Mouse (Mus musculus): ENCODE results near the gene Ap2s1. TPM values are rescaled to one million over a fixed set of nuclear protein-coding genes. Genes with fewer than 3 reads are reported as not detected.
"Not testable (repeated sequence)": the region's sequence is repeated elsewhere in the genome, so short reads cannot be mapped to it uniquely, and the experiment has no call there.

The Ap2s1 gene
- 100 to 1,000 TPM; 127 to 129 TPM for total RNA-seq (2021)

DNA sequence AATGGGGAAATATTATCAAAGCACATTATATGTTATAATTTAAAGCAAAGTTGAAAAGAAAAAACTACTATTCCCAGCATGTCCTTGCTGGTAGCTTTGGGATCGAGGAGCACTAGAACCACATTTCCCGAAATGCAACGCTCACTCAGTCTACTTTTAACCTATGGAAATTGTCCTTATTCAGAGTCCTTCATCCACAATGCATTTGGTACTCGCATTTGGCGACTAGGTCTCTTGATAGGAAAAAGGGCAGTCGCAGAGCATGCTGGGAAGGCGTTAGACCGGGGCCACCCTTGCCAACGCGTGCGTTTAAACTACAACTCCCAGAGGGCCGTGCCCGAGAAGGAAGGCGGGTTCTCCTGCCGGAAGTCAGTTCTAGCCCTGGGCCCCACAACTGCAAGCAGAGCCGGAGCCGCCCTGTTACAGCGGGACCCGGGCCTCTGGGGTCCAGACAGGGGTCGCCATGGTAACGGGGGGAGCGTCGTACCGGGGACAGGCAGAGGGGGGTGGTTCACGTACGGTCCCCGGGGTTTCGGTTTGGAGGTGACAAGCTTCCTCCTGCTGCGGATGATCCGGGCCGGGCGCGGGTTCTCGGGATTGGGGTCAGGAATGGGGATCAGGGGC, at the start of gene Ap2s1:
Gene Ap2s1 (plus strand): TSS at position 338 of the 624 bp plus-strand sequence.
- peak; percentile 97 for DNase-seq

DNA sequence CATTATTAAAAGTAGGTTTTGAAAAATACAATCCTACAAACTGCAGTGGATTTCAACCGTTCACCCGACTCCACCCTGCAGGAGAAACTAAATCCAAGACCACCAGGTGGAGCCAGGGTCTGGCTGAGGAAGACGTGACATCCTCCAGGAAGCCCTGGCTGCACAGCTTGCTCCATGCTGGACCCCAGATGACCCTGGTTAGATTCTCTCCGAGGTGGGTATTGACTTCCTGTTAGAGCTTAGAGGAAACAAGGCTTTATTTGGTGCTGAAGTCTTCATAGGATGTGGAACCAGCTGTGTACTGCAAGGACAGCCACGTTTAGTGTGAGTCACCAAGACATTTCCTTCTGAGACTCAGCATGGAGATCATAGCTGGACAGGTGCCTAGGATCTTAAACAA, 49.0 kb upstream of the Ap2s1 start:
- DNase-seq, result peak; percentile 49

DNA sequence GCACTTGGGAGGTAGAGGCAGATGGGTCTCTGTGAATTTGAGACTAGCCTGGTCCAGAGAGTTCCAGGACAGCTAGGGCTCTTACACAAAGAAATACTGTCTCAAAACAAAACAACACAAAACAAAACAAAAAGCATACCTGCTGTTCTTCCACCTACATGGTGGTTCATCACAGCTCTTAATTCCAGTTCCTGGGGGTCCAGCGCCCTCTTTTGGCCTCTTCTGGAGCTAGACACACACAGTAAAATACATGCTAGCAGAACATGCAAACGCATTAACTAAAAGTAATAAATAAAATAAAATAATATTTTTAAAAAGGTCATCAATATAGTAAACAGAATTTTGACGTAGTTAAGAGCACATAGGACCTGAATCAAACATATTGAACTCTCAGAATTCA, 43.2 kb upstream of the Ap2s1 start:
- peak; percentile 73 for DNase-seq

DNA sequence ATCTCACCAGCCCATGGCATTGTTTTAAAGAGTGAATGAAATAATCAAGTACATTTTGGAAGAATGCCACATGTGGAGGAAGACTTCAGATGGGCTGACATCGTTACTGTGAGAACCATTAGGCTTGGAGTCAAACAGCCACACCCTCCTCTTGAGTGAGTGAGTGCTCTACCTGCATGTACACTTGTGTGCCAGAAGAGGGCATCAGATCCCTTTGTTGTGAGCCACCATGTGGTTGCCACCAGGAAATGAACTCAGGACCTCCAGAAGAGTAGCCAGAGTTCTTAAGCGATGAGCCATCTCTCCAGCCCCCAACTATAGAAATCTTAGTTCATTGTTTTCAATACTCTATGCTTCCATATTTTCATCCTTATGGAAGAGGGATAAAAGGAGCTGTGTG, 39.2 kb upstream of the Ap2s1 start:
- no peak for DNase-seq

DNA sequence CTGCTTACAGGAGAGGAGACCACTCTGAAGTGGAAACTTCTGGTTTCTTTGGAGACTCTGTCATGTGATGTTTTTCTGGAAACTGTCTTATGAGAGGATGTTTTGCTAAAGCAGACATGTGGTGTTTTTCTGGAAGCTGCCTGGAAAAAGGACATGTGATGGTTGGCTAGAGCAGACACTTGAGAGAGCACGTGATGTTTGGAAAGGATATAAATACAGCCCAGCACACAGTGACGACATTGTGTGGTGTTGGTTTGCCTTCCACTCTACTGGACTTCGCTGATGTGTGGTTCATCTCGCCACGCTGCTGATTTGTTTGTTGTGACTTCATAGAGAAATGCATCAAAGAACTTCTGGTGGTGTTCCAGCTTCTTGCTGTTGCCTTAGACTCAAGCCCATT, 37.6 kb upstream of the Ap2s1 start:
- DNase-seq, result no peak

DNA sequence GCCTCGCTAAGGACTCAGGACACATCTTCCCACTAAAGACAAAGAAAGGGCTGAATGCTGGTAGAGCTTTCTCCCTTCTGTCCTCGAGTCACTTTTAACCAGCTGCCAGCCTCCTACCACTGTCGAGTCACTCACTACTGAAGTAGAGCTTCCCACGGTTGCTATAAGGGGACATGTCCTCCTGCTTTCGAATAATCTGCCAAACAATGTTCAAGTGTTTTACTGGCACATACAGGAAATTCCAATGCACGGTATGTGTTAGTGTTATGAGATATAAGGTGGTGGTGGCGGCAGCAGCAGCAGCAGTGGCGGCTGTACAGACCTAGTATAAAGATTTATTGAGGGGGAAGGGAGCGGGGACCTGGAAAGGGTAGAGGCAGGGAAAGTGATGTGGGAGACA, 31.8 kb upstream of the Ap2s1 start:
- DNase-seq, result no peak

DNA sequence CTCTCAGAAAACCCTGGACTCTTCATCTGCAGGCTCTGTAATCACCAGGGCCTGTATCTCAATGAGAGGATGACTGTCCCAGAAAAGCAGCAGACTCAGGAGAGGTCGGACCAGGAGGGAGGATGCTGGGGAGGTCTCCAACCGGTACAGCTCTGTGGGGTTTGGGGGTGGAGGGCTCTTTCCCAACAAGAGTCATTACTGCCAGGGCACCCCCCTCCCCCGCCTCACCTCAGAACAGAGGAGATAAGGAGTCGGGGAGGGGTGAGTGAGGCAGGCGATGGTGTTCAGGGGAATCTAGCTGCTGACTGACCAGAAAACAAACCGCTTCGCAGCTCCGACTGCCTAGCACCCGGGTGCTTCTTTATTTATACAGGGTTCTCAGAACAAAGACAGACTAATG, 30.0 kb upstream of the Ap2s1 start:
- DNase-seq, result no peak

DNA sequence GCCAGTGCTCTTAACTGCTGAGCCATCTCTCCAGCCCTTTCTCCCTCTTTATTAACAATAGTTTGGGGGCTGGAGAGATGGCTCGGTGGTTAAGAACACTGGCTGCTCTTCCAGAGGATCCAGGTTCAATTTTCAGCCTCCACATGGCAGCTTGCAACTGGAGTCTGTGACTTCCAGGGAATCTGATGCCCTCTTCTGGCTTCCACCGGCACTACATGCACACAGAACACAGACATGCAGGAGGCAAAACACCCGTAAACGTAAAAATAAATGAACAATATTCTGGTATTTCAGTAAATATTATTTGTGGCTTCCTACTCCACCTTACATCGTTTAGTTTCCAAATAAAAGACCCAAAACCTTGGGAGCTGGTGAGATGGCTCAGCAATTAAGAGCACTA, 27.6 kb upstream of the Ap2s1 start:
- DNase-seq, result no peak

DNA sequence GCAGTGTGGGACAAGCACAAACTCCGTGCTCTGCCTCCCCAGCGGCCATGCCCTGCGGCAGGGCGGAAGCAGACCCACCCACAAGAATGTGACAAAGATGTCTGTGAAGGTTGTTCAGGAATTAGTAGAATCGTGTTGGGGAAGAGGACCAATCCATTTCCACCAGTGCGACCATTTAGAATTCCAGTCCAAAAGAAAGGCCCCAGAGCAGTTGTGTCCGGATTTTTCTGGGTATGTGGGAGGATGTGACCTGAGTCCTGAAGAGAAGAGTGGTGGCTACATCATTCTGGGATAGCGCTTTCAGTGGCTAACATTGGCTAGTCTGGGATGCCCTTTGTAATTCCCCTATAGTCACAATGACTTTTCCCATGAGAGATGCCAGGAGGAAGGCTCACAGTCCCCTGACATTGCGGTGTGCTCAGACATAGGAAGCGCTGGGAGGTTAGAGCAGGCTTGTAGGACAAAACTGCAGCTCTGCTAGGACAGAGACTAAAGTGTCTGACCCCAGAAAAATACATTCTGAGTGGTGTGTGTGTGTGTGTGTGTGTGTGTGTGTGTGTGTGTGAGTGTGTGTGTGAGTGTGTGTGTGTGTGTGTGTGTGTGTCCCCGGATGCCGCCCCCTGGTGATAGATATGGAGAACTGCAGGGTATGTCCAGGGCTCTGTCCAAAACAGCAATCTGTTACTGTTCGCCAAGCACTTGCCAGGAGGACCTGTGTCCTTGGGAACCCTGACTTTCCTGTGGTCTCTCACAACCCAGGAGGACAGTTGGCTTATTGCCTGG, 25.4 kb upstream of the Ap2s1 start:
- DNase-seq, result peak; percentile 24

DNA sequence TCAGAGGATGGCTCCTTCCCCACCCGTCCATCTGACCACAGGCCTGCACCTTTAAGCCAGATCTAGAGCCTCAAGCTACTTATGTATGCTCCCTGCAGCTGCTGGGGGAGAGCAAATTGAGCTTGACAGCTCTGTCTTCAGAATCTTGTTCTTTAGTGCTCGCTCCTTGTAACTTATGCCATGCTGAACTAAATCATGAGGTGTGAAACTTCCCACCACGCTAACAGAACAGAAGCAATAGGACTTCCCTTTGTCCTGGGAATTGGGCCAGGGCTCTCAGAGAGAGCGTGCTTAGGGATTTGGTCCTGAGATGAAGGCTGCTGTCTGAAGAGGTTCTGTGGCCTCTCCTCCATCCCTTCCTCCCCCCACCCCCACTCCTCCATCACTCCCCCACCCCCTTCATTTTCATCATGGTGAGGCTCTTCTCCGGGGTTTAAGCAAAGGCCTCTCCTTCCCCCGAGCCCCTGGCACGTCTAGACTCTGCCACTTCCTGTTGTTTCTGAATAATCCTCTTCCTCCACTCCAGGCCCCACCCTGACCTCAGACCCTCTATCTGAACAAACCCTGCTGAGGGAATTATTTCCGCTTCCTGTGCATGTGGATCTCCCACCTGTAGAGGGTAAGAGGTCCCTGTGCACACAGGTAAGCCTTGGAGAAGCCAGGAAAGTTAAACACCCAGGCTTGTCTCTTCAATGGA, 21.6 kb upstream of the Ap2s1 start:
- not testable (repeated sequence) for DNase-seq

DNA sequence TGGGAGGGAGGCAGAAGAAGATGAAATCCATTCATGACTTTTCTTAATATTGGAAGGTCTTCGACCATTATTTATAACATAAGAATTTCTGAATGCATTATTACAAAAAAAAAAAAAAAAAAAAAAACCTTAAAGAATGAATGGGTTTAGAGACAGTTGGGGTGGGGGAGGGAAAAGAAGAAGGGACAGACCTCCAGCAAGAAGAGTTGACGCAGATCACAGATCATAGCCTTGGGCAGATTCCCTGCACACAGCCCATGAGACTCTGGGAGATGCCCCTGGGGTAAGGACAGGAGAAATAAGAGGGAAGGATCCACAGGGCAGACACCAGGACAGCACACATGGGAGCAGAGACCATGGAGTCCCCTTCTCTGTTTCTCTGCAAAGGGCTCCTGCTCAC, 16.6 kb upstream of the Ap2s1 start, which contains the start of gene Ceacam9:
Gene Ceacam9 (plus strand): TSS at position 301 of the 400 bp plus-strand sequence.
- DNase-seq, result no peak

DNA sequence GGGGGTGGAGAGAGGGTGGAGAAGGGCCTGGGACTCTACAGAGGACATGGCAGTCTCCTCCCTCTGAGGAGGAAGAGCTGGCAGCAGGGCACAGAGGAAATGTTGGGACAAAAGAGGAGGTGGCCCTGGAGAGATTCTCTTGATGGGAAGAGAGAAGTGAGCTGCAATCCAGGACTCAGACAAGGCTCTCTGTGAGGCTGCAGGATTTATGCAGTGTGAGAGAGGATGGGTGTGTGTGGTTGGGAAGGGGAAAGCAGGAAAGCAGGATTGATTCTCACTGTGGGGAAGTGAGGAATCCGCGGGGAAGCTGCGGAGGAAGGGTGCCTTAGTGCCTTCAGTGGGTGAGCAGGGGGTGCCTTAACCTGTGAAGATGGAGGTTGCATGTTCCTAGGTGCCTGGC, 15.7 kb upstream of the Ap2s1 start:
- not testable (repeated sequence) for DNase-seq

DNA sequence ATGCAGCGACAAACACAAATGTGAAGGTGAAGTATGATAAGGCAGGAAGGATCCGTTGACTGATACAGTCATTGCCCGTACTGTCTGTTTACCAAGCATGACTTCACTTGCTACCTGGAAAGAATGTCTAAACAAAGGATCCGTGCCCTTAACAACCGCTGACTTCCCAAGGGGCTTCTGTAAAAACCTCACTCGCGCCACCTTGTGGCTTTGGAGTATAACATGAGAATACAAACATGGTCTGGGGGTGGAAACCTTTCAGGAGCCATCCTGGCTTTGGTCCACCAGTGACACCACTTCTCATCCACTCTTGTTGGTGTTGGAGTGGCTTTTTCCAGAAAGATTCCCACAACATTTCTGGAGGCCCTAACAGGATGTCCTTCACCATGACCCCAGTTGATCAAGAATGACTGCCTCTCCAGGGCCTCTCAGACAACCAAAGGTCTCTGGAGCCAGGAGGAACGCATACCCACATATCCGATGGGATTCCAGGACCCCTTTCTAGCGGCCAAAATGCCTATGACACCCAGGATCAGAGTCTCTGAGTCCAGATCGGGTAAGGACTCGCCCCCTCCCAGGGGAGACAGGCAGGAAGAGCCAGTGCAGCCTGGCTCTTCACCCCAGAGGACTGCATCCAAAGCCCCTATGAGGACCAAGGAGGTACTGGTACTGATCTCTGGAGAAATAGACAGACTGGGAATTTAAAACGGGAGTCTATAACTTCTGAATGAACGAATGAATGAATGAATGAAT, 9.4 kb upstream of the Ap2s1 start:
- DNase-seq, result peak; percentile 91

DNA sequence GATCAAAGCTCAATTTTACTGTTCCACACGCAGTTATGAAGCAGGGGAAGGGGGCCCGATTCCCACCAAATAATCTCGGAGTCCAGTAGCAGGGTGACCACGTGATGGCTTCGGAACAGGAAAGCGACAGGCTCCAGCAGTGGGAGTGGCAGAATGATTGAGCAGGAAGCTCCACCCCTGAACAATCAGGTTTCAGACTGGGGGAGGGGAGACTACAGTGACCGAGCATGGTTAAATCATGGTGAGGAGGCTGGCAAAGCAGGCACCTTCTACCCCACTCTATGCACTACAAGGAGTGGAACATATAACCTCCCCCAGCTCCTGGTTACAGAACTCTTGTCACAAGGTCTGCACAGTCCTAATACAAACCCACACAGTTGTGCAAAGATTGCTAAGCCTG, 8.6 kb upstream of the Ap2s1 start:
- peak; percentile 49 for DNase-seq

DNA sequence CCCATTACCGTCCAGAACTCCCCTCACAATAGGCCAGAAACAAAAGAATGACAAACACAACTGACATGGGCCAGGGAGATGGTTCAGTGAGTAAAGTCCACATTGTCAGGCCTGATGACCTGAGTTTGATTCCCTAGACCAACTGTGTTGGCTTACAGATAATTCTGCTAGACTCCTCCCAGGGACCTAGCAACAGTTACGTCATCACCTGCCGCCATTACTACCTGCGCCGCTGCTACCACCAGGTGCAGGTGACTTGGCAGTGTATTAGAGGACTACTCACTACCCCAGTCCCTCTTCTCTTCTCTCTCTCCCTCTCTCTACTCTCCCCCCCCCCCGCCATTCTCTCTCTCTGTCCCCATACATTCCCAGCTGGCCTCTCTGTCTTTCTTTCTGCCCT, 7.4 kb upstream of the Ap2s1 start:
- no peak for DNase-seq

DNA sequence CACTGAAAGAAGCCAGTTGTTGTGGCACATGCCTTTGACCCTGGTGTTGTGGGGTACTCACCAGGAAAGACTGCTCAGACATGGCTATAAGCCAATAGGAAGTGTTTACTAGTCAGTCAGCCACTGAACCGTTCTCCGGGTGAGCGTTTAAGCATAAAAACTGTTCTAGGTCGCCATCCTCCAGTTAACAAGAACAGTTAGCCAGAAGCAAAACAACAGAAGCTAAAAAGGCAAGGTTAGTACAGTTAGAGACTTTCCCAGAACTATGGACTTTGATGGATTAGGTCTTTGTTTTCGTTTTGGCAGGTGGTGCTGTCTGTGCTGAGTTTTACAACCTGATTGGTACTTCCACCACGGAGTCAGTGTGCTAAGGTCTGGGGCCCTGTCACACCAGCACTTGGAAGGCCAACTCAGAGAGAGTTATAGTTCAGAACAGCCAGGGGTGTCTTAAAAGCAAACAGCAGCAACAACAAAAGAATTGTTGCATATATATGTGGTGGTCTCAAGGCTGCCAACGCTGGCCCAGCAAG, 6.3 kb upstream of the Ap2s1 start:
- no peak for DNase-seq

DNA sequence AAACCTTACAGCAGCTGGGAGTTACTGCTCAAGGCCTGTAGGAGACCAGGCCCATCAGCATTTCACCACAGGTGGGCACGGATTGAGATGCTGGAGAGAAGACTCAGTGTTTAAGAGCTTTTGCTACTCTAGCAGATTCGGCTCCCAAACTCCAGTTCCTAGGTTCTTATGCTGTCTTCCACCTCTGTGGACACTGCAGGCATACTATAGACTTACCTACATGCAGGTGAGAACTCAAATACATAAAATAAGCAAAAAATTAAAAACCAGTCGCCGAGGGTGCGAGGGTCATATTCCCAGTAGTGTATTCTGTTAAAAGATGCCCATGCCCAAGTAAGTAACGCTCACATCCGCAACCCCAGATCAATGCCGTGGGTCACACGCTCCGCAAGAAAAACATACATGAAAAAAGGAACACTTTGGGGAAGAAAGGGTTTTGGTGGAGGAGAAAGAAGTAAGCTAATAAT, 571 bp upstream of the Ap2s1 start:
- DNase-seq, result no peak

DNA sequence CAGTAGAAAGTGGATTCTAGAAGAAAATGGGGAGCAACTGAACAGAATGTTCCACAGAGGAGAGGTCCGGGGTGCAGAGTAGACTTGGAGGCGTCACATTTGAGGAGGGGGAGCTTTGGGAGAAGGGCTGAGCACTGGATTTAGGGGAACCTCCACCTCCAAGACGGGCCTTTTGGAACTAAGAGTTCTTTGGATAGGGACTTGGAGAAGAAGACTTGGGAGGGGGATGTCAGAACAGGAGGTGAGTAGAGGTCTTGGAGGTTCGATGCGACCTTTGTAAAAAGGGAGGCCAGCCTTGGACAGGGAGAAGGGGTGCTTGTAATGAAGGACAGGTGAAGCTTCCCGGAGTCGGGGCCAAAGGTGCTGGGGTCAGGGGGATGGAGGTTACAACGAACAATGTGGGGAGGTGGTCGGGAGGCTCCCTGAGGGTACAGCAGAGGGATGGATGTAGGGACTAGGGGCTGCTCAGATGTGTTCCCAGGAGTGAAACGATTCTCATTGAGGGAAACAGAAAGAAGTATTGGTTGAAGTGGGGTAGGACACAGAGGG, 920 bp downstream of the Ap2s1 start:
- no peak for DNase-seq

DNA sequence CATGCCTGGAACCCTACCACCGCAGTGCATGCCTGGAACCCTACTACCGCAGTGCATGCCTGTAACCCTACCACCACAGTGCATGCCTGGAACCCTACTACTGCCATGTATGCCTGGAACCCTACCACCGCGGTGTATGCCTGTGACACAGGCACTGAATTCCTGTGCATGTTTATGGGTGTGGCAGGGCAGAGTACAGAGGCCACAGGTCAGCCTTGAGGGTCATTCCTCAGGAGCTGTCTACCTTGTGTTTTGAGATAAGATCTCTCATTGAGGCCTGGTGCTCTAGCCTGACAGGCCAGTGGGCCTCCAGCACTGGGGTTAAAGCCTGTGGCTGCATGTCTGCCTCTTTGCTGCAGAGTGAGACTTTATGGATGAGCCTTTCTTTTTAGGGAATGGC, 7.2 kb downstream of the Ap2s1 start:
- DNase-seq, result no peak

DNA sequence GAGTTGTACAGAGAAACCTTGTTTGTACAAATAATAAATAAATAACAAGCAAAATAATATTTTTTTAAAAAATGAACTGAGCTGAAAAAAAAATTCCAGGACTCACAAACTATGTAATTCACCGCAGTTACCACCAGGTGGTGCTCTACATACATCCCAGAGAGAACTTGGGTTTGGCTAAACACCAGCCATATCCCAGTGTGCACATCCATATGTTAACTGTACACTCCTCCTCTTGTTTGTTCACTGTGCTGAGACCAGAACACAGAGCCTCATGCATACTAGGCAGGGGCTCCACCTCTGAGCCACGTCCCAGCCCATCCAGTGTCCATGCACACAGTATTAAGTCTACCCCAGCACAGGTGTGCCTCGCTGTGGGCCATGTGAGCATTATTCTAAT, 7.9 kb downstream of the Ap2s1 start:
- DNase-seq, result peak; percentile 74

DNA sequence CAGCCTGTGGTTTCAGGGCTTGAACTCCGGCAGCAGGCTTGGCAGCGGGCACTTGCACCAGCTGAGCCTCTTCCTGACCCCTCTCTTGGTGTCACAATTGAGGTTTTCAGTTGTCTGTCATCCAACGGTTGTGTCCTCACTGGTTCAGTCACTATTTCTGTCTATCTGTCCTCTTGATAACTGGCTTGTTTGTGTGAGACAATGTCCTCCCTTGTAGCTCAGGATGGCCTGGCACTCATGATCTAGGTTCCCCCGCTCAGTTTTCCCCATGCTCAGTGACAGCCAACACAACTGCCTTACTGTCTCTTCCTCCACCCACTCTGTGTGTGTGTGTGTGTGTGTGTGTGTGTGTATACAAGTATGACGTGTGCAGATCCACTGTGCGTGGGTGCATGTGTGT, 9.4 kb downstream of the Ap2s1 start:
- no peak for DNase-seq

DNA sequence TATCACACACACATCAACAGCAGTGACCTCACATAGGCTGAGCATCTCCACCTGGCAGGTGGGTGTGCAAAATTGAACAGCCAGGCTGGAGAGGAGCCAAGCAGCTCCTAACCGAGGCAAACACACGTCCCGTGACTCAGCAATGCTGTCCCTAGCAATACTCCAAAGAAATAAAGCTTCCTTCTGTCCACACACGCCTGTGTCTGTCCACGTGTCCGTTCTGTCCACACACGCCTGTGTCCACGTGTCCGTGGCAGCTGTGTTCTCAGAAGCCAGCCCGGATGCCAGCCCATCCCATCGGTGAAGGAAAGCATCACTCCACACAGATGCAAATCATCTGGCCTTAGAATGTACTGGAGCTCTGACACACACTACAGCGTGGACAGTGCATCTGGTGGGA, 13.8 kb downstream of the Ap2s1 start:
- no peak for DNase-seq

Data from heart, postnatal 4 days (tissue).